Mouse (Mus musculus) regulatory T cell (primary cell): ENCODE data around the gene Gopc.

ENCODE experiments used
- in situ Hi-C: fragments of 300-600 bp; cut with MboI, MseI; formaldehyde crosslinking; loops from one replicate; pipeline ENCODE4 v1.15.1; 2025; ENCODE audit warnings: high pct_unique_total_duplicates

Gopc gene

DNA sequence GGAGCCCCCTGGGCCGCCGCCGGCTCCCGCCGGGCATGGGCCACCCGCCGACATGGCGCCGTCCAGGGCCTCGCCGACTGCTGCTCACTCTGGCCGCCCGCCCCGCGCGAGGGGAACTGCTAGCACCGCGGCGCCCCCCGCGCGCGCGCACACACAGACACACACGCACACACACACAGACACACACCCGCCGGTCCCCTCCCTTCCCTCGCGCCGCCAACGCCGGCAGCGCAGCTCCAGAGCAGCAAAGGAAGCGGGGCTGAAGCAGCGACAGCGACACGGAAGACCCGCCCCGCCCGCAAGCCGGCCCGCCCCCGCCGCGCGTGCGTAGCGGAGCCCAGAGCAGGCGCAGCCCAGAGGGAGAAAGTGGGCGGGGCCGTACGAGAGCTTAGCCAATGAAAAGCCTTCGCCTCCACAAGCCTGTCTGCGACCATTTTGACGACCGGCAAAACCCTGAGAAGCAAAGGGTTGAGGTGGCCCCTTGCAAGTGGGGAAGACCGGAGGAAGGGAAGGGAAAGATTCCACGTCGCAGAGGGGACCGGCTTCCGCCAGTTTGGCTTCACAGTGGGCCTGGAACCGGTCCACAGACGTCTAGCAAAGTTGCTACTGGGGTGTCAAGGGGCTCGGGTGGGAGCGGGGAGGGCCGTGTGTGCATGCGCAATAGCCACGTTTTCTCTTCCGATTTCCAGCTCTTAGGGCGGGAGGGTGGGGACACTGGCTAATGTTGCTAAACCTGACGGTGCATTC, at the start of gene Gopc:
TSS of gene Gopc (minus strand) at position 280 of the 747 bp plus-strand sequence.
- in situ Hi-C loops, result loop anchor here (5.0 to 10.0 kb wide), 2 partner anchors 35 to 827 kb away; partner anchors contain the start of gene Nus1

DNA sequence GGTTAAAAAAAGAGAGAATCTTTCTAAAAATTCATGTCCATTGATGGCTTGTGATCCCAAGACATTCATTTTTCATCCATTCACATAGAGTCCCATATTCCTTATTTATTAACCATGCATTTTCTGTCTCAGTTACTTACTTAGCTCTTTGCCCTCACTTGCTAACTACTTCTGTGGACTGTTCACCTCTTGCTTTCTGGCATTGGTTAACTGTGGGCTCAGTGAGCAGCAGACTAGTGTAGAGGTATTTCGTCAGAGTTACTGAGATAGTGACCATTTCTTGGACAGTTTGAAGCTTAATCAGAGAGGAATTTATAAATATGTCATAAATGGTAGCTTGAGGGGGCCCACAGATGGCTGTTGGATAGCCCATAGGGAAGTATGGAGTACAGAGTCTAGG, 49.0 kb upstream of the Gopc start:
- in situ Hi-C loops, result no loop called here

GRCm38 (mm10) chr10:52427634-52428415, 45.9 kb upstream of the Gopc start:
- in situ Hi-C loops, result no loop called here

GRCm38 (mm10) chr10:52426314-52426980, 44.5 kb upstream of the Gopc start:
- in situ Hi-C loops, result no loop called here

GRCm38 (mm10) chr10:52423097-52423496, 41.2 kb upstream of the Gopc start:
- in situ Hi-C loops, result no loop called here

GRCm38 (mm10) chr10:52421716-52422115, 39.8 kb upstream of the Gopc start:
- in situ Hi-C loops, result no loop called here

DNA sequence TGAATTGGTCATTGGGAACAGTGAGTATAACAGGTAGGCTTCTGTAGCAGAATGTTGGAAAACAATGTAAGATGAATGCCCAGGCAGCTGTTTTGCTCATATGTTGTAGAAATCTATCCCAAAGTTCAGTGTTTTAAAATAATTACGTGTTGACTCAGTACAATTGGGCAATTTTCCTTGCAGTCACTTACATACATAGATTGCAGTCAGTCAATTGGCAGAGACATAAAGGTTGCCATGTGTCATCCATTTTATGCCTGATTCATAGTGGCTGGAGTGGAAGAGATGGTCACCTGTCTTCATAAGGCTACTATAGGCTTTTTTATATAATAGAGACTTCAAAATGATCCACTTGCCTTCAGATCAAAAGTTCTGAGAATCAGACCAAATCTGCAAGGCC, 38.6 kb upstream of the Gopc start:
- in situ Hi-C loops, result no loop called here

DNA sequence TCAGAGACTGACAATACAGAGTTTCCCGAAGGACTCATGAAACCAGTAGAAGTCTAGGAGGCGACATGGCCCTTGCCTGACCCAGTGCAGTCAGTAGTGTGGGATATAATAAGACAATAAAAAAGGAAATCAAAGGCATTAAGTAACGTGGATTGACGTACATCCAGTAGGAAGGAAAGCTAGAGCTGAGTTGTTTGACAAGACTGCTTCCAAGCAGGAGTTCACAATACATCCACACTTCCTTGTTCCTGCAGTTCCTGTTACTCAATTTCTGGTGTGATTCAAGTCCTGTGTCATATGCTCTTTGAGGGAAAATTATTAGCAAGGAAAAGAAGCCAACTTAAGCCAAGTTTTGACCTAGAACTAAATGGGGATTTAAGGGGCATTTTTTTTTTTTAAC, 37.5 kb upstream of the Gopc start:
- in situ Hi-C loops, result loop anchor here (5.0 to 10.0 kb wide), 2 partner anchors 37 to 1825 kb away; partner anchors contain the start of genes Ascc3 and Gopc

- in situ Hi-C loops, result loop anchor here (5.0 to 10.0 kb wide), 2 partner anchors 37 to 1824 kb away; partner anchors contain the start of genes Ascc3 and Gopc
These were observed 37.0 kb upstream of the Gopc start for GRCm38 (mm10) chr10:52418931-52419330.

DNA sequence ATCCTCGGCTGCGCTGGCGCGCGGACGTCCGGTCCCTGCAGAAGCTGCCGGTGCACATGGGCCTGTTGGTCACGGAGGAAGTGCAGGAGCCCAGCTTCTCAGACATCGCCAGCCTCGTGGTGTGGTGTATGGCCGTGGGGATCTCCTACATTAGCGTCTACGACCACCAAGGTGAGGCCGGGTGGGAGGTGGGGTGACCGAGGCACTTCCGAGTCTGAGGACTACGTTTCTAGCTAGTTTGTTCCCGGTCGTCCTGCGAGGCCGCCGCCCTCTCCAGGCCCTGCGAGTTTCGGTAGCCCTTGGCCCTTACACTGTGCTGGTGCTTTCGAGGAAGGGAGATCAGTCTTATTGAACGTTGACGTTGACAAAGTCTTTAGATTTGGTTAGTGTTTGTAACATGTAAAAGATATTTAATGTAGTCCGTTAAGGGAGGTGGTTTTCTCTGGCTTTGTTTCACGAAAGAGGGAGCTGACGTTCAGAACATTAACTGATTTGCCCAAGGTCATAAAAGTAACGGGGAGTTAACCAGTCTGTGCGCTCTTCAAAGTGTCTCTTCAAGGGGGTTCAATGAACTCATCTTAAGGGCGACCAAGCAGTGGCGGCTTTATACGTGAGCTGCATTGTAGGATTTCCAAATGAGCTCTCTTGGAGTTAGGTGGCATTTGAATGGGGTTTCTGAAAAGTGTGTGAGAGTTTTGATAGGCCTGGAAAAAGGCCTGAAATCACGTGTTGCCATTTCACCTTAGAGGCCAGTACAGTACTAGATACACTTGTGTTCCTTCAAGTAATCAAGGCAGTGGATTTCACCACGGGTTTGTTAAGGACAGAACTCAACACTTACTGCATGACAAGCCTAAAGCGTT, 36.3 kb upstream of the Gopc start:
- in situ Hi-C loops, result loop anchor here (5.0 to 10.0 kb wide), 2 partner anchors 36 to 1823 kb away; partner anchors contain the start of genes Ascc3 and Gopc

- in situ Hi-C loops, result loop anchor here (5.0 to 10.0 kb wide), 2 partner anchors 35 to 1823 kb away; partner anchors contain the start of genes Ascc3 and Gopc
These were observed 35.5 kb upstream of the Gopc start, which contains the start of gene Nus1 for GRCm38 (mm10) chr10:52417299-52417997. Gene Nus1 (plus strand): TSS chr10:52417547.

DNA sequence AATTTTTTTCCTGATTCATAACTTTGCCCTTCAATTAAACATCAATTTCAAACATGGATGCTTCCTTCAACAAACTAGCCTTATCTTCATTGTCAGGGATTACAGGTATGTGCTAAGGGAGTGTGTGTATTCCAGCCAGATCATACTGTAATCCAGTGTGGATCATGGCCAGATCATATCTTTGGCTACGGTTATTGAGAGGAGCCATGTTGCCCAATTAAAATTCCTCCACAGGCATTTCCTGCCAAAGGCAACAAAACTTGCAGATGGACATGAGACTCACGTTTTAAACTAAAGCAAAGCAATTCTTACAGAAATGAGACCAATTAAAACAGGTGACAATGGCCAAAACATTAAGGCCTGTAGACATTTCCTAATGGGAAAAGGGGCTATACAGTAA, 34.5 kb upstream of the Gopc start:
- in situ Hi-C loops, result loop anchor here (5.0 to 10.0 kb wide), 2 partner anchors 34 to 1822 kb away; partner anchors contain the start of genes Ascc3 and Gopc

GRCm38 (mm10) chr10:52415020-52415419, 33.1 kb upstream of the Gopc start:
- in situ Hi-C loops, result loop anchor here (5.0 to 10.0 kb wide), 2 partner anchors 33 to 1820 kb away; partner anchors contain the start of genes Ascc3 and Gopc

DNA sequence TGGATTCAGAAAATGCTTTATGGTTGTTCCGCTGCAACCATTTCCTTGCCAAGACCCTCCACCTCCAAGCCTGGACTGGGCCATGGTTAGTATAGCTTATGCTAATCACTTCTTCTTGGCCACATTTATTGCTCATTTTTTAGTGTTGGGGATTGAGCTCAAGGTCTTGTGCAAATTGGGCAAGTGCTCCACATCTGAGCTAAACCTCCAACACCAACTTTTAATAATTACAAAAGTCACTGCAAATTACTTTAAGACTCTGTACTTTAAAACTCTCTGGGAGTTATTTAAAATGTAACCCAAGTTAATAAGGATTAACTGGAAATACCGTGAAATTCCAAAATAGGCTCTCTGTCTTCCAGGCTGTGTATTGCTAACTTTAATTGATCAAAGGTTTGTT, 25.6 kb upstream of the Gopc start:
- in situ Hi-C loops, result no loop called here

DNA sequence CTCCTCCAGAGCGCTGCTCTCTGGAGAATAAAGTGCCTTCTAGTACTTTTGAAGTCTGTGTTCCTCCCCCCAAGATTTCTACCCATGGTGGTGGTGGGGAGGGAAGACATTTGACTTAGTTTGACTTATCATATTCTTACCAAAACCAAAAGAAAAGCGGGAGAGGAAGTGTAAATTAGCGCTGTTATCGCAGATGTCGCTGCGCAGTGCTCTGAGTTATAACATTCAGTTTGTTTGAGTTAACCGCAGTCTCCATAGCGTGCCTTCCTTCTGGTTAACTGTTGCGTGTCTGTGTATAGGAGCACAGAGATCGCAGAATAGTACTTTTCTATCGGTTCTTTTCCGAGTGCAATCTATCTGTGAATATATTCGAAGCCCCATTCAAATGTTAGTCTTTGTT, 23.2 kb upstream of the Gopc start:
- in situ Hi-C loops, result no loop called here

DNA sequence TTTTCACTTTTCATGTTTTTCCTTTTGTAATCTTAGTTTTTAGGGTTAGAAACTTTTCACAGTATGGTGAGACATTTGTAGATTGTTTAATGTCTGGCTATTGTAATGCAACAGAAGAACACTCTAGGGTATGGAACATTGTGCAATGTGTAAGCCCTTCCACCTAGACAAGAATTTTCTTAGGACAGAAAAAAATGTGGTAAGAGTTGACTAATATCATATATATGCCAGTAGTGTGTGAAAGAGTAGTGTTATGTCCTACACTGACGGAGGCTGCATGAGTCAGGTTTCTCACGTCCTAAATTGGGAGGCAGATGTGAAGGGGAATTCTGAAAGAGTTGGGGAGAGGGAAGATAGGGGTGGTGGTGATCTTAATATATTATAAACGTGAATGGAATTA, 17.8 kb upstream of the Gopc start:
- in situ Hi-C loops, result no loop called here

DNA sequence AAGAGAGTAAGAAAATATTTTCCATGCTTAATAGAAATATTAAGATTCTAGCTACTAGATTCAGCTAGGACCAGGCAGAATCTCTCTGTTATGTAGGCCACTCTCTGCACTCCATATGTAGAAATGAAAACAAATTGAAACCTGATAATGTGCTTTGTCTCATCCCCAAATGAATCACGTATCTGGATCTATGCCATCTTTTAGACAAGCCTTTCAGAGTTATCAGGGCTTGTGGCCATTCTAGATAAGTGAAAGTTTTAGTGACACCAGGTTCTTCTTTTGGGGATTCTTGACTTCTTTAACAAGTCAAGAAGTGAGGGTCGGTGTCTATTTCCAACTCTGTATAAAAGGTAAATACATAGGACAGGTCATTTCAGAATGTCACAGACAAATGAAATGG, 16.8 kb upstream of the Gopc start:
- in situ Hi-C loops, result no loop called here

DNA sequence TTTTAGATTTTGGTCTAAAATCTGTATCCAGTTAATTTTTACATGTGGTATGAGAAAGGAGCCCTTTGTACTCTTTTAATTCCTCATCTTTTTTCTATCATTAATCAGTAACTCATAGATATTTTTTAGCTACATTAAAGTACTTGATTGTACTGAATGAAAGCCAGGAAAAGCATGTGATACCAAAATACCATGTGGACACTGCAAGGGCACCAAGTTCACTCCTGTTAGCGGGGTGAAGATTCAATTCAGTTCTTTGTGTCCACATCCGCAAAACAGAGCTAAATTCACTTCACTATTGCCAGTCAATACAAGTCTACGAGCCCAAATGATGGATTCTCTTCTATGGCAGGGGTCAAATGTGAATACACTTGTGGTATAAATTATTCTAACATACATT, 14.7 kb upstream of the Gopc start:
- in situ Hi-C loops, result no loop called here

- in situ Hi-C loops, result no loop called here
These were observed 9.3 kb upstream of the Gopc start for GRCm38 (mm10) chr10:52391208-52391607.

DNA sequence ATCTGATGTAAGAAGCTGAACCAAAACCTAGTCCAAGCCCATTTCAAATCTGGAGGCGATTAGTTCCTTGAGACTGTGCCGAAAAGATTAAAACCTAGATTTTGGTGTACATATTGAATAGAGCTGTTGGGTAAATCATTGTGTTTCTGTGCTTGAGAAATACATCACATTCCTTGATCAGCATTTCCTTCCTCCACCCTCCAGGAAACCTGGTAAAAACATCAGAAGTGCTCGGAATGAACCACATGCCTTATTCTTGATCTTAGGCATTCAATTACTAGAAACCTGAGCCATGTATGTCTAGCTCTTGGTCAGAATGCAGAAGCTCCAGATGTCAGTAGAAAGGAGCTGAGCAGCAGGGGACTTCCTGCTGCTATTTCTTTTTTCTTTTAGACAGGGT, 7.5 kb upstream of the Gopc start:
- in situ Hi-C loops, result loop anchor here (10.0 kb wide), 1 partner anchor 835 kb away; no protein-coding TSS in a partner anchor
